In the genomic region with DNA sequence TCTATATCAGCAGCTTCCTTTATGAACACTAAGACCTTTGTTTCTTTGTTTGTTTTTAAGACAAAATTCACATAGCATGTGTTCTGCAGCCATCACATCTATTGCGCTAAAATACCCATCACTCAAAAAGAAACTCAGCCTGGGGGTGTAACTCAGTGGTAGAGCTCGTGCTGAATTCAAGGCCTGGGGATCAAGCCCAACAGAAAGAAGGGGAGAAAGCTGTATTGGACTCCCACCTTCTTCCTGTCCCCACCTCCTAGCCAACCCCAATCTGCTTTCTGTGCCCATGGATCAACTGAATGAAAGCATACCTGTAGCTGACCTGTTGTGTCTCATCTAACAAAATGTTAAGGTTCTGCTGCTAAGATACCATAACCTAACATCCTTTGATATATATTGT, we compare ENCODE assay signal across 15 mouse cellular contexts. TPM values are rescaled to one million over a fixed set of nuclear protein-coding genes. Genes with fewer than 3 reads are reported as not detected.
"Had no signal": no experiment of that assay in that cellular context is flagged by ENCODE, and none has a peak within 500 bp of the region (broad histone marks: within the 10 kb centered on the region; RNA-seq: fewer than 3 reads in every experiment).

No protein-coding gene starts in this region.

- H3K27ac ChIP-seq: kidney, embryonic 15.5 days; limb, embryonic 10.5 days; liver, embryonic 12.5 days; lung, embryonic 15.5 days; midbrain, embryonic 12.5 days; neural tube, embryonic 15.5 days; stomach, postnatal 0 days had no signal

- H3K4me2 ChIP-seq: kidney, embryonic 15.5 days; liver, embryonic 12.5 days; lung, embryonic 15.5 days; midbrain, embryonic 12.5 days; neural tube, embryonic 15.5 days had no signal

- H3K36me3 ChIP-seq: kidney, embryonic 15.5 days; limb, embryonic 10.5 days; liver, embryonic 12.5 days; lung, embryonic 15.5 days; midbrain, embryonic 12.5 days; neural tube, embryonic 15.5 days had no signal

- DNase-seq: kidney, adult 2 months; kidney, postnatal 14 days; lung, postnatal 14 days had no signal

- H3K9ac ChIP-seq: kidney, embryonic 15.5 days; liver, embryonic 12.5 days; lung, embryonic 15.5 days; midbrain, embryonic 12.5 days; neural tube, embryonic 15.5 days had no signal

- ATAC-seq: intestine, embryonic 16.5 days; liver, embryonic 12.5 days had no signal

- H3K9me3 ChIP-seq: kidney, embryonic 15.5 days; limb, embryonic 10.5 days; liver, embryonic 12.5 days; lung, embryonic 15.5 days; midbrain, embryonic 12.5 days; neural tube, embryonic 15.5 days had no signal

- H3K4me1 ChIP-seq: kidney, embryonic 15.5 days; limb, embryonic 10.5 days; liver, embryonic 12.5 days; lung, embryonic 15.5 days; midbrain, embryonic 12.5 days; neural tube, embryonic 15.5 days had no signal

- H3K27me3 ChIP-seq: kidney, embryonic 15.5 days; liver, embryonic 12.5 days; lung, embryonic 15.5 days; midbrain, embryonic 12.5 days; neural tube, embryonic 15.5 days had no signal

- H3K4me3 ChIP-seq: kidney, embryonic 15.5 days; limb, embryonic 10.5 days; liver, embryonic 12.5 days; lung, embryonic 15.5 days; midbrain, embryonic 12.5 days; neural tube, embryonic 15.5 days had no signal

RNA-seq across cellular contexts. Expression of a gene that starts 4.3 kb away (rescaled TPM):
- total RNA-seq: layer of hippocampus, postnatal 14 days; midbrain, postnatal 0 days had no signal
- polyA plus RNA-seq: limb, embryonic 10.5 days; midbrain, embryonic 12.5 days had no signal

RNA-seq across cellular contexts. Expression of a gene that starts 26.2 kb away (rescaled TPM):
- total RNA-seq: midbrain, postnatal 0 days had no signal
- polyA plus RNA-seq: intestine, embryonic 16.5 days; kidney, embryonic 15.5 days; limb, embryonic 10.5 days; liver, embryonic 12.5 days; liver, embryonic 16.5 days; lung, embryonic 15.5 days; midbrain, postnatal 0 days; neural tube, embryonic 11.5 days; neural tube, embryonic 15.5 days; stomach, postnatal 0 days had no signal
